Mouse (Mus musculus): ENCODE data around the gene Sypl.
A peak's percentile ranks its signal among the peaks of the same experiment; 100 is the strongest.

Sypl gene

GRCm38 (mm10) chr12:32953596-32954215, at the start of gene Sypl:
TSS of gene Sypl (plus strand) at chr12:32953891.
- peak; percentile 97 for DNase-seq

GRCm38 (mm10) chr12:32909686-32910085, 44.0 kb upstream of the Sypl start:
- DNase-seq, result no peak

- DNase-seq, result peak; percentile 77
Measured at GRCm38 (mm10) chr12:32910092-32910491, 43.6 kb upstream of the Sypl start.

- DNase-seq, result peak; percentile 56
Measured at GRCm38 (mm10) chr12:32910560-32911194, 43.0 kb upstream of the Sypl start.

- DNase-seq, result no peak
Measured at GRCm38 (mm10) chr12:32911569-32911968, 42.1 kb upstream of the Sypl start.

GRCm38 (mm10) chr12:32912772-32913171, 40.9 kb upstream of the Sypl start:
- no peak for DNase-seq

GRCm38 (mm10) chr12:32918683-32919082, 35.0 kb upstream of the Sypl start:
- no peak for DNase-seq

- no peak for DNase-seq
Measured at GRCm38 (mm10) chr12:32919091-32919490, 34.6 kb upstream of the Sypl start.

- no peak for DNase-seq
Measured at GRCm38 (mm10) chr12:32919527-32919926, 34.2 kb upstream of the Sypl start.

GRCm38 (mm10) chr12:32920185-32920788, 33.4 kb upstream of the Sypl start:
- no peak for DNase-seq

- no peak for DNase-seq
Measured at GRCm38 (mm10) chr12:32921071-32921470, 32.6 kb upstream of the Sypl start.

GRCm38 (mm10) chr12:32921532-32922131, 32.1 kb upstream of the Sypl start:
- DNase-seq, result no peak

- no peak for DNase-seq
Measured at GRCm38 (mm10) chr12:32924245-32924644, 29.4 kb upstream of the Sypl start.

GRCm38 (mm10) chr12:32926331-32927172, 27.1 kb upstream of the Sypl start:
- DNase-seq, result peak; percentile 61

- DNase-seq, result no peak
Measured at GRCm38 (mm10) chr12:32927231-32927835, 26.4 kb upstream of the Sypl start.

- no peak for DNase-seq
Measured at GRCm38 (mm10) chr12:32928180-32928579, 25.5 kb upstream of the Sypl start.

- no peak for DNase-seq
Measured at GRCm38 (mm10) chr12:32929831-32930513, 23.7 kb upstream of the Sypl start.

GRCm38 (mm10) chr12:32930566-32930965, 23.1 kb upstream of the Sypl start:
- DNase-seq, result no peak

GRCm38 (mm10) chr12:32936246-32936946, 17.3 kb upstream of the Sypl start:
- DNase-seq, result no peak

- DNase-seq, result no peak
Measured at GRCm38 (mm10) chr12:32941141-32941540, 12.6 kb upstream of the Sypl start.

GRCm38 (mm10) chr12:32943347-32943746, 10.3 kb upstream of the Sypl start:
- no peak for DNase-seq
